Mouse (Mus musculus): ENCODE data around the gene Mtmr11.

GRCm38 (mm10) chr3:96173185-96173584 is 11.4 kb downstream of the Mtmr11 start:
- TF ChIP-seq CTCF (IDR thresholded peaks at IDR 0.05; ENCODE audit: extremely low read depth, insufficient read depth, low read length), result no peak
- no peak for TF ChIP-seq POLR2A (IDR thresholded peaks at IDR 0.05; ENCODE audit: extremely low read depth, insufficient read depth, low read length)
